Mouse (Mus musculus): Measurements from ENCODE around the gene Plek2.

GRCm38 (mm10) chr12:78952484-78952883, 45.7 kb upstream of the Plek2 start:
- TF ChIP-seq CTCF (IDR thresholded peaks at IDR 0.05; ENCODE audit: control insufficient read depth, insufficient read depth, insufficient replicate concordance, low read depth, low read length): no peak
- TF ChIP-seq POLR2A (IDR thresholded peaks at IDR 0.05; ENCODE audit: control insufficient read depth, low read depth, low read length): no peak

Data from testis, adult 2 months (tissue).